Mouse (Mus musculus) brain, embryonic 14.5 days (tissue): ENCODE data around the gene Prss44. TPM values are rescaled to one million over a fixed set of nuclear protein-coding genes. Genes with fewer than 3 reads are reported as not detected.

Source experiments
- DNase-seq: peaks from one replicate; pipeline ENCODE4 v3.0.0-alpha.2; 2011; ENCODE audit warnings: low read depth
- CTCF ChIP-seq: fragments of 200-500 bp; IDR thresholded peaks from 2 replicates; pipeline ENCODE4 v1.5.1; 2012; ENCODE audit warnings: inconsistent platforms, mild to moderate bottlenecking, moderate library complexity, borderline replicate concordance; ENCODE audit not compliant: insufficient read depth, insufficient read length; ENCODE audit errors: extremely low read depth
- POLR2A ChIP-seq: fragments of 200-500 bp; IDR thresholded peaks from 2 replicates; pipeline ENCODE4 v1.6.1; 2012; ENCODE audit warnings: mild to moderate bottlenecking, inconsistent platforms, borderline replicate concordance; ENCODE audit not compliant: poor library complexity, insufficient read depth, insufficient read length, severe bottlenecking; ENCODE audit errors: extremely low read depth
- polyA plus RNA-seq: library from polyadenylated mRNA; depleted of rRNA; stranded (reverse); fragments of >200 nt; gene quantifications from 2 replicates; pipeline ENCODE4 v1.2.3, GENCODE M21; 2012; rRNA removed

Prss44 gene
- polyA plus RNA-seq: not detected in 2 replicates

DNA sequence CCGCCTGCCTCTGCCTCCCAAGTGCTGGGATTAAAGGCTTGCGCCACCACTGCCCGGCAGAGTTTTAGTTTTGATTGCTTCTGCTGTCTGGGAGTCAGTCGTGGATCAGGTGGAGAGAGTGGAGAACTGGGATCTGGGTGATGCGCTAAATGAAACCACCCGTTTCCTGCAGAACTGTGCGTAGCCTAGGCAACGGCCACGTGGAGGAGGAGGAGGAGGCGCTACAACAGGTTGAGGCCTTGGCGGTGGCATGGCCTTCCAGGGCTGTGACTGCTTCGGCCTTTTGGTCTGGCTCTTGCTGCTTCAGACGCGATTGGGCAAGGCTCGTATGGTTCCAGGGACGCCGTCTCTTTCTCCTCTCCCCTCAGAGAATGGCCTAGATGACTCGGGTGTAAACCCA lies at the start of gene Prss44:
Prss44 (plus strand) TSS at position 206 of the 400 bp plus-strand sequence.
- DNase-seq: no peak

DNA sequence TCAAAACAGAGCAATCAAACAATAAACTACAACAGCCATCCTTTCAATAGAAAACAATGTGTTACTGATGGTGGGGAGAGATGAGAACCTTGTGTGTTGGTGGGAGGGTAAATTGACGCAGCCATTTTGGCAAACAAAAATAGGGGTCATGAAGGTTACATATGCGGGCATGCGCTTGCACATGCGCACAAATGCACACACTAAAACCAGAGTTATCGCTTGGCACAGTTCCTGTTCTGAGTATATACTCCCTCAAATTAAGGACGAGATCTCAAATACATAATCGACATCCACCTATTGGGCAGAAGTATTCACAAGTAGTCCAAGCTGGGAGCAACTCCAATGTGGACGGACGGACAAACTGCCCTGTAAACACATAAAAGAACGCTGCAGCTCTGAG lies 41.5 kb upstream of the Prss44 start:
- no peak for TF ChIP-seq CTCF
- no peak for TF ChIP-seq POLR2A
- no peak for DNase-seq

More for the DNA sequence above, at the start of gene Prss44:
- TF ChIP-seq CTCF (no peak), POLR2A (no peak)

DNA sequence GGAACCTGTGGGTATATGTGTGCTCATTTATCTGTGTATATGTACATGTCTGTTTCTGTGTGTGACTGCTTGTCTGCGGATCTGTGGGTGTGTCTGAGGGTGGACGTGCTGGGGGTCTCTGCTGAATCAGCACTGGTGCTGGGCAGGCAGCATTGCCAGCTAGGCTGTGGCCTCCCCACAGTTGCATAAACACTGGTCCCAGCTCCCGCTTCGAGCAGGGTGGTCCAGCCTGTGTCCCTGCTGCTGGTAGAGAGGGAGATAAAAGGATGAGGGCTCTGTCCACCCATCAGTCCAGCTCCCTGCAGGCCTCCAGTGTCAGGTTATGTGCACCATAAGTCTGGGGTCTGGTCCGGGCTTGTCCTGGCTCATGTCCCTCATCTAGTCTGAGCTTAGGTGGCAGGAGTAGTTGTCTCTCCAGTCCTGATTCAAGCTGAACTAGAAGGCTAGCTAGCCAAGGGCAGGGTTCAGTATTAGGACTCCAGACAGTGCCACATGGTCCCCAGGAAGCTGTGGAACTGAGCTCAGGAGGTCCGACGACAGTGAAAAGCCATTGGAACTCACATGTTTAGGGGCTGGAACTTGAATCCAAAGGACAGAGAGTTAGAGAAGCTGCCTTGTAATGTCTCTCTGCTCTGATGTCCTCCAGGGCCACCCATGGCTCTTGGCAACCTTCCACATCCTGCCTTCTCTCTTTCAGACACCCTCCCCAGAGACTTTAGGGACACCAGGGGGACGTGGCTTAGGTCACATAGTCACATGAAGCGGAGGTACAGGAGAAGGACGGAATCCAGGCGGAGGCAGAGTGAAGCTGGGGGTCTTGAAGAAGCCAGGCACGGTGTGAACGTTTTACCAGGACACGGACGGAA lies 39.2 kb upstream of the Prss44 start:
- TF ChIP-seq CTCF (no peak), POLR2A (no peak)
- DNase-seq: no peak

DNA sequence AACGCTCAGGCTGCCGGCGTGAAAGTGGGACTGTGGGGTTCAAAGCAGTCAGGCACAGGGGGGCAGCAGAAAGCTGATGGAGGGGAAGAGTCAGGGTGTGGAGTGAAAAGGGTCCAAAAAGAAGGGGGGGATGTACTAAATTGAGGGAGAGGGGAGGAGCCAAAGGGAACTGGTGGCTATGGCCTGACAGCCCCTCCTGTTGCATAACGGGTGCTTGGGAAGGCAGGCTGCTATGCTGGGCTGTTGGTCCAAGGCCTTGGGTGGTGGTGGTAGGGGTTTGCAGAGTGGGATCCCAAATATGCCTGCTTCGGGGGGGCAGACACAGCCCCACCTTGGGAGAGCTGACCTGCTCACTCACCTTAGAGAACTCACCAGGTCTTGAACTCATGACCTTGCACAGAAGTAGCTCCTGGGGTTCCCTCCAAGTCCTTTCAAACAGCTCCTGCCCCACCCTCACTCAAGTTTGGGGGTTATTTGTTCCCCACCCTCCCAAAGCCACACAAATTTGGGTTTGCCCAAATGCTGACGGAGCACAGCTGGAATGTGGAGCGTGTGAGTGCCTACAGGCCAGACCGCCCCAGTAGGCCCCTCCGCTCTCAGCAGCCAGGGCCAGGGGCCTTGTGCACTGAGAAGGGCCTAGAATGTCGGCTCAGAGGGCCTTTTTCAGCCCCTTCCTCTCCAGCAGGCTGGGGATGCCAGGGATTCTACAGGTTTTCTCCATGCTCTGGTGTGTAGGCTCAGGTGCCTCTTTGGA lies 38.3 kb upstream of the Prss44 start:
- DNase-seq: no peak
- TF ChIP-seq POLR2A (no peak), CTCF (no peak)

DNA sequence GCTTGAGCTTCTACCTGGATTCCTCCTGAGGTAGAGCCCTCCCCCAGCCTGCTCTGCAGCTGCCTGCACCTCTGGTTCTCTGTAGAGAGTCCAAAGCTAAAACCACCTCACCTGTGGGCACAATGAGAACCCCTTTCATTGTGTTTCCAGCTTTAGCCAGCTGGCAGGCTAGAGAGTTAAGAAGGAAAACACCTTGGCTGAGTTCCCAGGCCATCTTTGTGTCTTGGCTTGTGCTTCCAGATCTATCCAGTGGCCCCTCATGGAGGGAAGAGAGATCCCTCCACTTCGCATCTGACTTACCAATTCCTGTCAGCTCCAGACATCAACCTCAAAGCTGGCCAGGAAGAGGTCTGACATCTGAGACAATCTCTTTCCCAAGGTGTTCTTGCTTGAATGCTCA lies 35.7 kb upstream of the Prss44 start:
- no peak for TF ChIP-seq CTCF
- TF ChIP-seq POLR2A: no peak
- peak; percentile 11 for DNase-seq

DNA sequence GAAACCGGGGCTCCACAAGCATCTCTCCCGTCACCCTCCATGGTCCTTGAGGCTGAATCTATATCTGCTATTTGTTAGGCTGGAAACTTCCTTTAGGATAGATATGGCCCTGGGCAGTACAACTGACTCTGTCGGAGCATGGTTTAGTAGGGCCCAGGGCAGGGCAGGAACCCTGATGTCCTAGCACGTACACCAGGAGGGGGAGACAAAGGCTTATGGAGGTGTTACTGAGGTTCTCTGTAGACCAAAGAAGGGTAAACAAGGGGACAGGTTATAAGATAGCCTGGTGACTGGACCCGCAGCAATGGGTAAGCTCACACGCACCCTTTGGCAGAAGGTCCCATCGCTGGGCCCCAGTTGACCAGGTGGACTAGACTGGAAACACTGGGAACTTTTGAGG lies 35.2 kb upstream of the Prss44 start:
- TF ChIP-seq CTCF (no peak), POLR2A (no peak)

DNA sequence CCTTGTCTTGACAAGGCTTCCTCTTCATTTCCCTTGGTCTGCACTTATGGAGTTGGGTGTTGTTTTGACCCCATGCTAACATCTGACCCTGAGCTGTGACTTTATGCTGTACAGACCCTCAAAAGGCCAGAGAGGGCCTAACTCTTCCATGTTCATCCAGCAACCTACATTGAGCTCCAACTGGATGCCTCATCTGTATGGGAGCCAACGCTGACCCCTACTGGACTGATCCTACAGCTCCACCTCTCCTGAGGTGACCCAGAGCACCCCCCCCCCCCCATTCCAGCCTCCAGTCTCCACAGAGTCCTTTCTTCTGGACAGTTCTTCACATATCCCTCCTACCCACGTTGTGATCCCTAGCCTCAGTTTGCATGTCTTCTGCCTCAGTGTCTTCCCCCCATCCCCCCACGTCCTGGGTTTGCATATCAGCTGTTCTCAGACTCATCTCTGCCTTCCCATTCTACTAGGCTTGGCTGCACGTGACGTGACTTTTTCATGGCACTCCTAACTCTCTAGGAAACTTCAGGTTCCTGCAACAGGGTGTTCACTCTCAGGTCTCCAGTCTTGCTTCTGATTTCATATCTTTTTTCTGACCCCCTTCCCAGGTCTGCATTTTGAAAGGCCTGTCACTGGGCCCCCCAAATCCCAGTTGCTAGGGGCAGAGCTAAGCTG lies 34.4 kb upstream of the Prss44 start:
- peak; percentile 18 for DNase-seq
- no peak for TF ChIP-seq CTCF
- no peak for TF ChIP-seq POLR2A

More for the DNA sequence above, 35.2 kb upstream of the Prss44 start:
- DNase-seq: no peak

DNA sequence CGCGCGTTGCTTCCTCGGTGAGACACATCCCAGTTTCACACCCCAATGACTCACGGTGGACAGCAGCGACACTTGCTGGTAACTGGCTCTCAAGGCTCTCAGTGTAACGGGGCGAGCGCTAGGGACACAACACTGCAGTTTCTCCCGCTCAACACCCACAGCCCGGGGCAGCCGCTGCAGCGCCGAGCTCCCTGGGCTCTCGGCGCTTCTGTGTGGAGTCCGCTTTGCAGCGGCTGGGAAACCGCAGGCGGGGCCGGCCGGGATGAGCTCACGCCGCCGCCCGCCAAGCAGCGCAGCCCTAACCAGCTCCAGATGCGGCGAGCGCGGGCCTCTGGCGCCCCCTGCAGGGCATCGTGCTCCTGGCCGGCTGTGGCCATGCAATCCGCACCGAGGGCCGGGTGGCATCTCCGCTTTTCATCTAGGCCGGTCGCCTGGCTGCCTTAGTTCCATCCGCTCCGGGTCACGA lies 32.5 kb upstream of the Prss44 start:
- peak; percentile 96 for DNase-seq
- TF ChIP-seq POLR2A (0 out of 2 replicates have a peak, but pooled peaks have one; percentile 4), CTCF (peak; percentile 88)

DNA sequence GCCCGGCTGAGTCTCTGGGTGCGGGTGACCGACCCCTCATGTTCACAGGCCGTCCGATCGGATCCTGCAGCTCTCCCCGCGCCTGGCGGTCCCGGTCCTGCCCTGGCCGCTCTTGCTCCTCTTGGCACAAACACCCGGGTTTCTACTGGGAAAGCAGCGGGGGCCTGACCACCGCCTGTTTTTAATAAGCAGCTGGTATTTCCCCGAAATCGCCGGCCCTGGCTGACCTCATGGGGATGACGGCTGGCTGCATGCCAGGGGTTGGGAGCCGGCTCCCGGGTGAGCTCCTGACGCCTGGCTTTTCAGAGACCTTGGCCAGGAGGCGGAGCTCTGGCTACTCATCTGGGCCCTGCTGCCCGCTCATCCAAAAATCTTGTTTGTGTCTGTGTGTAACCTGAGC lies 32.1 kb upstream of the Prss44 start:
- DNase-seq: peak; percentile 83
- no peak for TF ChIP-seq POLR2A
- no peak for TF ChIP-seq CTCF

DNA sequence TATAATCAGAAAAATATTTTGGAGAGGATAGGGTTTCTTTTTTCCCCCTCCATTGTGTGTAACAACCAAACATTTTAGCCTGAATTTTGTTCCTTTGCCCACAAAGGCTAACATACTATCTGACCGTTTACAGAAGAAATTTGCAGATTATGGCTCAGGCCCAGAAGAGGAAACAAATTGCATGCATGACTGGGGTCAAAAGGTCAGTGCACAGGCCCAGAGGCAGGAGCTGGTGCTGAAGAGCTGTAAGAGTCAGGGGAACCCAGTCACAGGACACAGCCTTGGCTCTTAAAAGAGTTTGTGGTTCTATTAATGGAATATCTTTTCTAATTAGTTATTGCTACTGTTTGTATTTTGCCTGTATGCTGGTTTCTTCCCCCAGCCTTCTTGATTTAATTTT lies 30.2 kb upstream of the Prss44 start:
- DNase-seq: no peak
- TF ChIP-seq POLR2A: no peak
- no peak for TF ChIP-seq CTCF

DNA sequence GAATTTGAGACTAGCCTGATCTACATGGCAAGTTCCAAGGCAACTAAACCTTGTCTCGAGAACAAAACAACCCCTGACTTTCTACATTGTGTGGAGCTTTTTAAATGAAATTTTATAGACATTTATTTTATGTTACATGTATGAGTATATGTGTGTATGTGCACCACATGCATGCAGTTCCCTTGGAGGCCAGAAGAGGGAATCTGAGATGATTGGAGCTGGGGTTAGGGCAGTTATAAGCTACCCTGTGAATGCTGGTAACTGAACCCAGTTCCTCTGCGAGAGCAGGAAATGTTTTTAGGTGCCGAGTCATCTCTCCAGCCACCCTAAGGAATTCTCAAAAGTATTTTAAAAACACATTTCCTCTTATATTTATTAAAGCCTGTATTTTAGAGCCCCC lies 25.6 kb upstream of the Prss44 start:
- DNase-seq: no peak

More for the DNA sequence above, 25.6 kb upstream of the Prss44 start:
- TF ChIP-seq POLR2A: no peak
- TF ChIP-seq CTCF: no peak
